Mouse (Mus musculus): ENCODE measurements around the gene G3bp2.
A peak's percentile ranks its signal among the peaks of the same experiment; 100 is the strongest.
"Not testable (repeated sequence)": the region's sequence is repeated elsewhere in the genome, so short reads cannot be mapped to it uniquely, and the experiment has no call there.

The G3bp2 gene

GRCm38 (mm10) chr5:92083417-92084038 lies at the start of gene G3bp2:
G3bp2 (minus strand) TSS chr5:92083719.
- DNase-seq (ENCODE audit: low spot score in 2 of 2) = peak; percentile 91 to 92

GRCm38 (mm10) chr5:92133006-92133405 lies 49.5 kb upstream of the G3bp2 start:
- DNase-seq (ENCODE audit: low spot score in 2 of 2) = not testable (repeated sequence)

- DNase-seq (ENCODE audit: low spot score in 2 of 2) = no peak
These were observed 48.6 kb upstream of the G3bp2 start for GRCm38 (mm10) chr5:92132127-92132526.

GRCm38 (mm10) chr5:92130040-92130682 lies 46.6 kb upstream of the G3bp2 start:
- DNase-seq (ENCODE audit: low spot score in 2 of 2) = no peak

GRCm38 (mm10) chr5:92129321-92129768 lies 45.8 kb upstream of the G3bp2 start:
- no peak for DNase-seq (ENCODE audit: low spot score in 2 of 2)

- DNase-seq (ENCODE audit: low spot score in 2 of 2) = no peak
These were observed 45.1 kb upstream of the G3bp2 start for GRCm38 (mm10) chr5:92128570-92128969.

- no peak for DNase-seq (ENCODE audit: low spot score in 2 of 2)
These were observed 44.2 kb upstream of the G3bp2 start for GRCm38 (mm10) chr5:92127751-92128150.

- no peak for DNase-seq (ENCODE audit: low spot score in 2 of 2)
These were observed 43.7 kb upstream of the G3bp2 start for GRCm38 (mm10) chr5:92127141-92127625.

GRCm38 (mm10) chr5:92125446-92125845 lies 41.9 kb upstream of the G3bp2 start:
- no peak for DNase-seq (ENCODE audit: low spot score in 2 of 2)

GRCm38 (mm10) chr5:92121636-92122035 lies 38.1 kb upstream of the G3bp2 start:
- no peak for DNase-seq (ENCODE audit: low spot score in 2 of 2)

GRCm38 (mm10) chr5:92117823-92118403 lies 34.4 kb upstream of the G3bp2 start:
- peak; percentile 26 to 58 for DNase-seq (ENCODE audit: low spot score in 2 of 2)

GRCm38 (mm10) chr5:92114939-92115338 lies 31.4 kb upstream of the G3bp2 start:
- no peak for DNase-seq (ENCODE audit: low spot score in 2 of 2)

GRCm38 (mm10) chr5:92114223-92114622 lies 30.7 kb upstream of the G3bp2 start:
- DNase-seq (ENCODE audit: low spot score in 2 of 2) = no peak

GRCm38 (mm10) chr5:92113484-92113883 lies 30.0 kb upstream of the G3bp2 start:
- DNase-seq (ENCODE audit: low spot score in 2 of 2) = no peak

- no peak for DNase-seq (ENCODE audit: low spot score in 2 of 2)
These were observed 29.1 kb upstream of the G3bp2 start for GRCm38 (mm10) chr5:92112585-92112984.

- DNase-seq (ENCODE audit: low spot score in 2 of 2) = no peak
These were observed 28.7 kb upstream of the G3bp2 start for GRCm38 (mm10) chr5:92112175-92112574.

GRCm38 (mm10) chr5:92110818-92111355 lies 27.4 kb upstream of the G3bp2 start:
- no peak for DNase-seq (ENCODE audit: low spot score in 2 of 2)

- DNase-seq (ENCODE audit: low spot score in 2 of 2) = no peak
These were observed 23.8 kb upstream of the G3bp2 start for GRCm38 (mm10) chr5:92107282-92107681.

GRCm38 (mm10) chr5:92106327-92107125 lies 23.0 kb upstream of the G3bp2 start:
- DNase-seq (ENCODE audit: low spot score in 2 of 2) = no peak

- no peak for DNase-seq (ENCODE audit: low spot score in 2 of 2)
These were observed 20.4 kb upstream of the G3bp2 start for GRCm38 (mm10) chr5:92103816-92104415.

- DNase-seq (ENCODE audit: low spot score in 2 of 2) = no peak
These were observed 19.5 kb upstream of the G3bp2 start for GRCm38 (mm10) chr5:92103062-92103461.

Measured in frontal cortex, postnatal 25 days (tissue).